Mouse (Mus musculus) hindbrain, embryonic 14.5 days (tissue): ENCODE data around the gene Chst4. TPM values are rescaled to one million over a fixed set of nuclear protein-coding genes. Genes with fewer than 3 reads are reported as not detected.

ENCODE experiments used
- polyA plus RNA-seq: library from polyadenylated mRNA; unstranded; fragments of >200 nt; fragmentation: Nextera tagmentation; extraction: Ambion mirVana; gene quantifications from 2 replicates; pipeline ENCODE4 v1.2.1, GENCODE M21; 2014

Chst4 gene
- polyA plus RNA-seq, 1 experiment from 2014 or later, result not detected

Other genes starting within 250 kb of the Chst4 start
- gene Phlpp2, start 171.2 kb downstream of the Chst4 start, polyA plus RNA-seq, result 4.7 and 4.8 TPM in 2 replicates
- gene Marveld3, start 77.5 kb downstream of the Chst4 start, polyA plus RNA-seq, result 0.69 and 0.83 TPM in 2 replicates
- gene Tat, start 49.3 kb downstream of the Chst4 start, polyA plus RNA-seq, result not detected in 2 replicates
- 17.9 and 20.2 TPM in 2 replicates for gene Zfp612, start 40.0 kb upstream of the Chst4 start, polyA plus RNA-seq
- gene Gm21964, start 61.5 kb upstream of the Chst4 start, polyA plus RNA-seq, result not detected in 2 replicates
- gene Gm17720, start 63.0 kb upstream of the Chst4 start, polyA plus RNA-seq, result not detected in 2 replicates
- gene Calb2, start 128.5 kb upstream of the Chst4 start, polyA plus RNA-seq, result 78.4 and 102 TPM in 2 replicates
- gene Cmtr2, start 175.9 kb upstream of the Chst4 start, polyA plus RNA-seq, result 10.8 and 12.3 TPM in 2 replicates
- gene Hydin, start 227.2 kb upstream of the Chst4 start, polyA plus RNA-seq, result 0.30 and 0.80 TPM in 2 replicates